Mouse (Mus musculus) embryonic stem cell, embryonic (primary cell): Measurements from ENCODE around the gene Fam50a.

ENCODE experiments used
- CTCF ChIA-PET, 4 experiments: fragments of 300-600 bp in 2 of 4; fragments of 350-600 bp in 2 of 4; sonication (Branson Sonifier 250); formaldehyde crosslinking; loops; one replicate each; lab custom pipeline; 2022; ENCODE audit warnings: inconsistent platforms in 2 of 4; lab: Charles Lee
- POLR2A ChIA-PET, 4 experiments: fragments of 300-600 bp in 2 of 4; fragments of 350-600 bp in 2 of 4; sonication (Branson Sonifier 250); formaldehyde crosslinking; loops; one replicate each; lab custom pipeline; 2022; ENCODE audit warnings: antibody characterized with exemption in 4 of 4, inconsistent platforms in 1 of 4; lab: Charles Lee

Gene Fam50a

DNA sequence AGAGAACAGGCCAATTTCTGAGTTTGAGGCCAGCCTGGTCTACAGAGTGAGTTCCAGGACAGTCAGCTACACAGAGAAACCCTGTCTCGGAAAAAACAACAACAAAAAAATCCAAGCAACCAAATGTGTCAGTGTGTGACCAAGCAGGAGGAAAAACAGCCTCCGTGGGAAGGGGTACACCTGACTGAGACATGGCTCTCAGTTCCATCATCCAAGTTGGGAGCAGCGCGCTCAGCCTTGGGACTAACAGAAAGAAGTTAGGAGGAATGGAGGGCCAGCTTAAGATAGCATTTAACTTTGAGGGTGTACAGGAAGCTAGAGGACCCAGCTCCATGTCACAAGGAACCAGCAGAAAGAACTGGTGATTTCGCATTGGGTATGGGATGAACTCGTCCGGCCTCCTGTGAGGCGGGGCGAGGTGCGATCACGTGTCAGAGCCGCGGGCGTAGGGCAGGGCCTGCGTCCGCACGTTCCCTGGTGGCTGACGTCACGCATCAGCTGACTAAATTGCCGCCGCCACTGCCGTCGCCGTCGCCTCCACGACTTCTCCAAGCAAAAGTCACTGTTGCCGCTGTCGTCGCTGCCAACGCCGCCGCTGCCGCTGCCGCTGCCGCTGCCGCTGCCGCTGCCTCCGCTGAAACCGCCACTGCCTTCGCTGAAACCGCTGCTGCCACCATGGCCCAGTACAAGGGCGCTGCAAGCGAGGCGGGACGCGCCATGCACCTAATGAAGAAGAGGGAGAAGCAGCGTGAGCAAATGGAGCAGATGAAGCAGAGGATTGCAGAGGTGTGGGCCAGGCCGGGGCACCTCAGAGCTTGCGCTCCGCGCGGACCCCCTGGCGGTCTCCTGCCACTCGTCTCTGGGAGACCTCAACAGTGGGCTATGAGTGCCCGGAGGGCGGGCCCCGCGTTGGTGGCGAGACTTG is at the start of gene Fam50a:
Gene Fam50a (plus strand): TSS at position 494 of the 925 bp plus-strand sequence.
- ChIA-PET POLR2A (interaction anchor here (0.6 to 5.0 kb wide), 59 partner anchors 8 to 813 kb away, joined by 3 to 74 read pairs (median 4); partner anchors contain the start of genes Gdi1 (in 3 of the 4), Rpl10 (in 3 of the 4), Atp6ap1 (in 2 of the 4) and Dnase1l1 (in 2 of the 4)), CTCF (interaction anchor here in 2 of 4 experiments (0.7 to 1.7 kb wide), 3 partner anchors 63 to 64 kb away, joined by 3 read pairs; partner anchors contain the start of gene Flna (in 1 of the 2))

DNA sequence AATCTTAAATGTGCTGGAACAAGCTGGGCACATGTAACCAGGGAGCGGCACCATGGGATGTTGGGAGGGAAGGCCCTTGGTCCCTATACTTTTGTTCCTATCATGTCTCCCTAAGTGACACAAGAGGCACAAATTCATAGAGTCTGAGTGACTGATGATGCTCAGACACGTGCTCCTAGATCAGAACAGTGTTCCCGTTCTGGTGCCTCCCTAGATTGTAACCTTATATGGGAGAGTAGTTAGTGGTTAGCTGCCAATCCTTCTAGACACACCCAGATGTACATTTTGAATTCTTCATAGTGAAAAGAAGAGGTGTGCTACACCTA is 43.1 kb upstream of the Fam50a start:
- ChIA-PET CTCF (interaction anchor here in 2 of 4 experiments (0.9 to 3.6 kb wide), 3 partner anchors 20 to 35 kb away, joined by 6 to 19 read pairs (median 6); partner anchors contain the start of genes Flna (in 1 of the 2) and Gdi1 (in 1 of the 2)), POLR2A (interaction anchor here (0.7 to 9.1 kb wide), 96 partner anchors 10 to 1147 kb away, joined by 3 to 306 read pairs (median 10); partner anchors contain the start of genes Dnase1l1 (in 4 of the 4), Taz (in 4 of the 4), Emd (in 3 of the 4) and Fam3a (in 3 of the 4))

DNA sequence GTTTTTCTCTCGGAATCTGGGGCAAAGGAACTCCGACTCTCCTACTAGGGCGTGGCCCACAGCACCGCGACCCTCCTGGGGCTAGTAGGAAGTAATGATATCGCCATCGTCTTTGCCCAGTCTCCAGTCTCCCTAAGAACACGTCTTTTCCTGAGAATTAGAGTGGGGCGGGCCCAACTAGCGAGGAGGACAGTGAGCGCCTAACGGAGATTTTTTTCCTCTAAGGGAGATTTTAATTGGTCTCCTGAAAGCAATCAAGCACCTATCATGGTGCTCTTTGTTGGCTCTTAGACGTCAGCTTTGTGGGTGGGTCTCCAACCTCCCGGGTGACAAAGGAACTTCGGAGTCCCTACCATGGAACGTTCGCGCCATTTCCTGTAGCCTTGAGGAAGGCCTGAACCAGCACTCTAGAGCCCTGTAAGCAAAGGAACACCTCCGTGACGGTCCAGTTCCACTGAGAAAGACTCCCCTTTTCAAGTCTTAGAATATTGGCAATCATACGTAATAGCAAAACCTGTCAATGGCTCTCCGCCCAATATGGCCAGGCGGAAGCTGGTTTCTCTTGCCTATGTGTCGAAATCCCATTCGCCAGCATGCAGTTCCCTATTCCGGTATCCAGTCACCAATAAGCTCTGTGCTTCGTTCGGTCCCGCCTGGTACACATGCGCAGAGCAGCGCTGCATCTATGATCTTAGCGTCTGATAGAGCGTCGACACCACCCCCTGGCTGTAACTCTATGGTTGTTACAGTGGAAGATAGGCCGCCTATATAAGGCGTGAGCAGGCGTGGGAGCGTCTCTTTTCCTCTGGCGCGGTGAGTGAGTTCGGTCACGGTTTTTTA is 42.6 kb upstream of the Fam50a start, which contains the start of gene Rpl10:
Gene Rpl10 (plus strand): TSS at position 751 of the 840 bp plus-strand sequence.
- POLR2A ChIA-PET: interaction anchor here (0.5 to 9.1 kb wide), 182 partner anchors 8 to 1404 kb away, joined by 3 to 306 read pairs (median 5); partner anchors contain the start of genes Dnase1l1 (in 4 of the 4), Taz (in 4 of the 4), Atp6ap1 (in 3 of the 4) and Emd (in 3 of the 4)
- CTCF ChIA-PET: interaction anchor here in 2 of 4 experiments (0.9 to 3.6 kb wide), 4 partner anchors 21 to 97 kb away, joined by 3 to 19 read pairs (median 6); partner anchors contain the start of genes Flna (in 1 of the 2) and Gdi1 (in 1 of the 2)

DNA sequence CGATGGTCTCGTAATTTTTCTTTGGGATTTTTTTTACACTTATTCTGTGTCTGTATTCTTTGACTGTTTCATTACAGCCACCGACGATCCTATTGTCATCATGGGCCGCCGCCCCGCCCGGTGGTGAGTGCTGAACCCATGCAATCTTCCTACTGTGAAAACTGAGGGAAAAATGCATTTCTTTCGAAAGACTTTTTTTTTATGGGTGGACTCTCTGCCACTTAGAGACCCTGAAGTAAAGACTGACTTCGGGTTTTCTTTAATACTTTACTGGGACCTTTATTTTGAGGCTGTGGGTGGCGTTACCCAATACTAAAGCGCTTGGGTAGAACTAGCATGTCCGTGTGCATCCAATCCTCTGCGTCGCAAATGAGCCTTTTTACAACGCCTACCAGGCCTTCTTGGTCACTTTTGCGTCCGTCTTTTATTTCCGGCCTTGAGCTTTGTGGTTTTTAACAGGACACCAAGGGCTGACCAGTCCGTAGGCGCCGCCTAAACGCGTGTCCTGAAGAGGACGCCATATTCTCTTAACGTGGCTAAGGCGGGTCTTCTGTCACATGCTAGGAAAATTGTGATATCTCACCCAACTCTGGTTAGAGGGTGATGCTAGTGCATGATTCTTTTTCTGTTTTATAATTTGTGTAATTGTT is 41.8 kb upstream of the Fam50a start:
- CTCF ChIA-PET: interaction anchor here in 2 of 4 experiments (1.0 to 3.6 kb wide), 3 partner anchors 22 to 96 kb away, joined by 3 to 19 read pairs (median 6); partner anchors contain the start of gene Flna (in 1 of the 2)
- POLR2A ChIA-PET: interaction anchor here (0.6 to 9.1 kb wide), 145 partner anchors 9 to 1403 kb away, joined by 3 to 306 read pairs (median 6); partner anchors contain the start of genes Dnase1l1 (in 4 of the 4), Taz (in 4 of the 4), Atp6ap1 (in 3 of the 4) and Emd (in 3 of the 4)

DNA sequence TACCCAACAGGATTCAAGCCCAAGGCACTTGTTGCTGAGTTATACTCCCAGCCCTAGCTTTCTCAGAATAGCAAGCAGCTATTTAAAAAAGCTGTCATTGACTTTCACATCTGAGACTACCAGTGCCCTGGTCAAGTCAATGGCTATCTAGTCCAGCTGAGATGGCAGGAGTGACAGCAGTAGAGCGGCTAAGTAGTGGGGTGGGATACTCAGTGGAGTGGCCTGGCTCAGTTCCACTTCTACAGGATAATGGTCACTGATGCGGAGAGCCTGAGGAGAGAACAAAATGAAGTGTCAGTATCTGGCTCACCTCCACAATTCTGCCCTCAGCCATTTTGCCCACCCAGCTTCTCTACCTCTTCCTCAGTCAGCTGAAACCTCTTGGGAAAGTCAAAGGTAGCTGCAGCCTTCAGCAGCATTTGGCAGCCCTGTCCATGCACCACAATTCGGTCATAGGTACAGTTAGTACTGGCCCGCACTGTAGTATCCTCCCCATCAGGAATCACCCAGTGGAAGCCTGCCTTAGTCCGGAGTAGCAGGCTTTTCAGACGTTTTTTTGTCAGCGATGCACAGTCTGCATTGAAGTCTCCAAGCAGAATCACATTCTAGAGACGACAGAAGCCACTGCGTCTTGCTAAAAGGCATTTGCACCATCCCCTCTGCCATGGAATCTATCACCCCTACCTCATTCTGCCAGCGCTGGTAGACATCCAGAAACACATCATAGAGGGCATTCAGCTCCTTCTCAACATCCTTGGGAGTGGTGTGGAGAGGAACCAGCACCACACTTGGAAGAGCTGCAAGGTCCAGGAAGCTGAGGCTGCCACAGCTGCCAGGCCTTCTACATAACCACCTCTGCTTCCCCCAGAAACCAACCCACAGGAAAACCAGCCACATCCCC is 39.2 kb upstream of the Fam50a start:
- POLR2A ChIA-PET: interaction anchor here (0.7 to 9.1 kb wide), 48 partner anchors 8 to 348 kb away, joined by 3 to 306 read pairs (median 5); partner anchors contain the start of genes Atp6ap1 (in 3 of the 4), Flna (in 3 of the 4), Slc10a3 (in 3 of the 4) and Taz (in 3 of the 4)
- CTCF ChIA-PET: interaction anchor here in 2 of 4 experiments (0.6 to 1.3 kb wide), 2 partner anchors 24 to 25 kb away, joined by 3 to 6 read pairs; partner anchors contain the start of gene Flna (in 2 of the 2)

DNA sequence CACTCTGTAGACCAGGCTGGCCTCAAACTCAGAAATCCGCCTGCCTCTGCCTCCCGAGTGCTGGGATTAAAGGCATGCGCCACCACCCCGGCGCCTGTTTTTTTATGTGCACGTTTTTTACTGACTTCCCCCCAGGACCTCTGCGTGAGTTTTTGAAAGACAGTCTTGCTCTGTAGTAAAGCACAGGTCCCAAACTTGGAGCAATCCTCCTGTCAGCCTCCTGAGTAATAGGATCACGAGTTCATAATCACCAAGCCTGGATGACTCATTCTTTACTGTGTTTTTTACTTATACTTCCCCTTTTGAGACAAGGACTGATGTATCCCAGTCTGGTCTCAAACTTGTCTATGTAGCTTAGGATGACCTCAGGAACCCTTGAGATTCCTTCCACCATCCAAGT is 34.9 kb upstream of the Fam50a start:
- POLR2A ChIA-PET: interaction anchor here in 1 of 4 experiments (0.6 kb wide), 1 partner anchor 14 kb away, joined by 3 read pairs; no protein-coding TSS in a partner anchor

DNA sequence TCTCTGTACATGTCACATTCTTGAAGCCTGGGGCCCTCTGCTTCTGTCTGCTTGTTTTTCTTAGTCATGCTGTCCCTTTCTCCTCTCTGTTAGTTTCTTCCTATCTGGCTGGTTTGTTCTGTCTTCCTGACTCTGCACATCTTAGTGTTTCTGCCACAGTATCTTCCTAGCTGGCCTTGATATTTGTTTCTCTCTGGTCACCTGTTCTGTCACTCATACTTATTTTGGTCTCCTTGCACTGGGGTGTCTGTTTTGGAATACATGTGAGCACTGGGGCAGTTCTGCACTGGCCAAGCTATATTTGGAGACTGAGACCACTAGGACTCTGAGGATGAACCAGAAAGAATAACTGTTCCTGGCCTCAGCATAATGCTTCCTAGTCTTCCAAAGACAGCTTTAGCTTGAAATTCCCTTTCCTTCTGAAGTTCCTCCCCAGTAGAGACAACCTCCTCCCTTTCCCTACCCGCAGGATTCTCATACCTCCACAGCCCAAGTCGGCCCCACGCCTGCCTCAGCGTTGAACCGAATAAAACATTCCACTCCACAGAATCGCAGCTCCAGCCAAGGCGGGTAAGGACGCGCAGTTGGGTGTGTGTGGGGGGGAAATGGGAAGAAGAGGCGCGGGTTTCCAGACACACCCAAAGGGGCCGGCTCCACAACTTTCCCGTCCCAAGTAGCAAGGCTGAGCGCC is 31.6 kb upstream of the Fam50a start:
- CTCF ChIA-PET: interaction anchor here (0.6 to 1.5 kb wide), 5 partner anchors 21 to 112 kb away, joined by 3 to 5 read pairs (median 4); partner anchors contain the start of genes Flna (in 1 of the 4) and Gdi1 (in 1 of the 4)
- POLR2A ChIA-PET: interaction anchor here (0.6 to 13.0 kb wide), 48 partner anchors 8 to 850 kb away, joined by 3 to 306 read pairs (median 4); partner anchors contain the start of genes Rpl10 (in 4 of the 4), Atp6ap1 (in 3 of the 4), Emd (in 3 of the 4) and Flna (in 3 of the 4)

More for the DNA sequence above, 34.9 kb upstream of the Fam50a start:
- CTCF ChIA-PET: interaction anchor here in 1 of 4 experiments (0.7 kb wide), 1 partner anchor 60 kb away, joined by 5 read pairs; no protein-coding TSS in a partner anchor

DNA sequence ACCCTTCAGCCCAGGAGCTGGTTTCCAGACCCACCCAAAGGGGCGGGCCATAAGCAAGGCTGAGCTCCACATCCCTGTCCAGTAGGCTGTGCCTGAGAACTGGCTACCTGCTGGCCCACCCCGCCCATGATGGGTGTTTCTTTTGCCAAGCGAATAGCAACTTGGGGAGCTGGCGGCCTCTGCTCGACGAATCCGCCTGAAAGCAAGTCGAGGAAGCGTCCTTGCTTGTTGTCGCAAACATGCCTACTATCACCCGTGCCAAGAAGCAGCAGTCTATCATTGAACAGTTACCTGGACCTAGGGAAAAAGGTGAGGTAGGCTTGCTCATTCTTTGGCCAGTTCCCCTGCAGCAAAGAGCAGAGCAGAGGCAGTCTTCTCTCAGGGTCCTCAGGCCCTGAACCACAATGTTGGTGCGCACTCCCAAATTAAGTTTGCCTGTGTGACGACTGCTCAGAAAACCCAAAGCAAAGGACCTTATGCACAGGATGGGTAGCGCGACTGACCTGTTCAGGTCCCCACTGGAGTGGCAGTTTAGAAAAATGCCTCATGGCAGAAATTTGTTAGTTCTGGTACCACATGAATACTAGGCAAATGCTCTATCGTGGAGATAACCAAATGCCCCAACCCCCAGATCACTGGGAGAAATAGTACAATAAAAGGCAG is 31.0 kb upstream of the Fam50a start, which contains the start of the genes Taz and Dnase1l1:
Gene Taz (plus strand): TSS at position 181 of the 663 bp plus-strand sequence.
Gene Dnase1l1 (minus strand): TSS at position 606 of the 663 bp plus-strand sequence.
- POLR2A ChIA-PET: interaction anchor here (0.6 to 13.0 kb wide), 47 partner anchors 8 to 849 kb away, joined by 3 to 306 read pairs (median 5); partner anchors contain the start of genes Rpl10 (in 4 of the 4), Atp6ap1 (in 3 of the 4), Emd (in 3 of the 4) and Flna (in 3 of the 4)
- CTCF ChIA-PET: interaction anchor here (0.6 to 1.5 kb wide), 5 partner anchors 22 to 111 kb away, joined by 3 to 5 read pairs (median 4); partner anchors contain the start of genes Flna (in 1 of the 4) and Gdi1 (in 1 of the 4)

DNA sequence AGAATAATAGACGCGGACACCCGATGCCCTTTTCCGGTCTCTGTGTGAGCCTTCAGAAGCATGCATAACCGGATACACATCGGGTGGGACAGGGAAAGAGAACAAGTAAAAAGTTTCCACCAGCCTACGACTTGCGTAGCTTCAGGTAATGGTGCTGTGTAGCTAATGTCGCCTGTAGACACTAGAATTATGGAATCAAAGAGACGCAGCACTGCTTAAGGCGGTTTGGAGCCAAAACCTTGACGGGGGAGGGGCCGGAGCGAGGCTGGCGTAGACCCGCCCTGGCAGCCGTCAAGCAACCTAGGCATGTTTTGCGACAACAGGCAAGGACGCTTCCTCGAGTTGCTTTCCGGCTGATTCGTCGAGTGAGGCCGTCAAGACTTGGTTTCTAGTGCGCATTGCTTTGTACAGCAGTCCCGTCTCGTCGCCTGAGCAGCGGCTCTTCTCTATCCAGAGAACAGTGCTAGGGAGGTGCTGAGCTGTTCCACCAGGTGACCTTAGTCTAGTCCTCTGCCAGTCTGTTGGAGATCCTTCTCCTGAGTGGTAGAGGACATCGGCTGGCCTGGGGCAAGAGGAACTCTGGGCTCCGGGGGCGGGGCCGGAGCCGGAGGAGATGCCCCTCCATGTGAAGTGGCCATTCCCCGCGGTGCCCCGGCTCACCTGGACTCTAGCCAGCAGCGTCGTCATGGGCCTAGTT is 30.3 kb upstream of the Fam50a start:
- POLR2A ChIA-PET: interaction anchor here (0.5 to 13.0 kb wide), 24 partner anchors 8 to 813 kb away, joined by 3 to 306 read pairs (median 6); partner anchors contain the start of genes Rpl10 (in 4 of the 4), Emd (in 2 of the 4), Fam50a (in 2 of the 4) and Atp6ap1 (in 1 of the 4)

DNA sequence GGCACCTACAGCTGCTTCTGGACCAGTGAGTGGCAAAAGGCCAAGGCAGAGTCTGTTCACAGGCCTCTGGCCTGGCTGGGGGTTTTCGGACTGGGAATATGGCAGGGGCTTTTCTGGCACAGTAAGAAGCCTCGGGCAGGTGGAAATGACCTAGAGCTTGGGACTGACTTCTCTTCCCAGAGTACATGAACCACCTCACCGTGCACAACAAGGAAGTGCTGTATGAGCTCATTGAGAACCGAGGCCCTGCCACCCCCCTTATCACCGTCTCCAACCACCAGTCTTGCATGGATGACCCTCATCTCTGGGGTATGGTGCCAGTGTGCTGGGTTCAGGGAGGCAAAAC is 29.8 kb upstream of the Fam50a start:
- ChIA-PET POLR2A (interaction anchor here in 3 of 4 experiments (0.5 to 13.0 kb wide), 14 partner anchors 12 to 813 kb away, joined by 3 to 306 read pairs (median 12); partner anchors contain the start of genes Rpl10 (in 3 of the 3), Emd (in 2 of the 3), Dkc1 (in 1 of the 3) and Fam50a (in 1 of the 3)), CTCF (interaction anchor here in 1 of 4 experiments (0.6 kb wide), 1 partner anchor 23 kb away, joined by 3 read pairs; no protein-coding TSS in a partner anchor)

More for the DNA sequence above, 30.3 kb upstream of the Fam50a start:
- CTCF ChIA-PET: no interaction called here

DNA sequence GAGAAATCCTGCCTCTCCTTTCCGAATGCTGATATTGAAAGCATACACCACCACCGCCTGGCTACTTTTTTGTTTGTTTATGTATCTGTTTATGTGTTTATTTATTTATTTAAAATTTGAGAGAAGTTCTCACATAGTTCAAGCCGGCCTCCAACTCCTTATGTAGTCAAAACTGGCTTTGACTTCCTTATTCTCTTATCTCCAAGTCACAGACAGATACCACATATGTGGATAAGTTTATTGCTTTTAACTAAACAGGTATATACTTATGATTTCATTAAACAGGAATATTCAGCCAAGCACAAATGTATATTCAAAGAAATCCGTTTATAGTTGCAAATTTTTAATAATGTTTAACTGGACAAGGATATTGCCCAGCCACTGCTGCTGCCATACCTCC is 19.4 kb upstream of the Fam50a start:
- POLR2A ChIA-PET: interaction anchor here in 2 of 4 experiments (0.8 to 1.6 kb wide), 3 partner anchors 20 to 23 kb away, joined by 3 to 4 read pairs (median 3); partner anchors contain the start of gene Rpl10 (in 1 of the 2)
- CTCF ChIA-PET: interaction anchor here in 1 of 4 experiments (0.6 kb wide), 1 partner anchor 56 kb away, joined by 3 read pairs; no protein-coding TSS in a partner anchor

DNA sequence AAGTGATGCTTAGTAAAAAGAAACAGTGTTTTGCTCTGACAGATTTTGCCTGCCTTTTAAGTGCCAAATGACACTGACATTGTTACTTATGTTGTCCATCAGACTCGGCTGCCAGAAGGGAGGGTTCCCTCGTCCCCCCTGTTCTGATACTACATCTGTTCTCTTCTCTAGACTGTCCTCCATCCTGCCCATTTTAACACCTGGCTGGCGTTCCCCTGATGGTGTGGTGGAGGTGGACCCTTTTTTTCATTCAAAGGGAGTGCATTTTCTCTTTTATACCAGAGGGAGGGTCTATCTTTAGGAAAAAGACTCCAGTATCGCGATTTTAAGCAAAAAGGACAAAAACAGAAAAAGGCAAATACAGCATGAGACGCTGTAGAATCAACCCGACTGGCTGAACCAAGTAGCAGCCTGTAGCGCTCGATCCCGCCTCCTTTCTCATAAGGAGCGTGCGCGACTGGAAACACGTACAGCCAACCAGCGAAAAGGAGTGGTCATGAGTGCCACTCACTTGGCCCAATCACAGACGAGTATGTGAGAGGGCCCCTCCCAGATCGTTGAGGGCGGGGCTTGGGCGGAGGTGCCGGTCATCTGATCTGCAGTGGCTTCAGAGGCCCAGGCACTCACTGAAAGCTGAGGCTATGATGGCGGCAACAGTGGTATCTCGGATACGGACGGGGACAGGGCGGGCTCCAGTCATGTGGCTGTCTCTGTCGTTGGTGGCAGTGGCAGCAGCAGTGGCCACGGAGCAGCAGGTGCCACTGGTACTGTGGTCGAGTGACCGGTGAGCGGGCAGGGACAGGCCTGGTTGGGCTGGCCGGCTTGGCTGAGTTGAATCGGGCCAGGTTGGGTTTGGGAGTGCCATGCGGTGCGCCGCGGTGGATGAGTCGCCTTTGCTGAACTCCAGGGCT is 16.0 kb upstream of the Fam50a start, which contains the start of gene Atp6ap1:
Gene Atp6ap1 (plus strand): TSS at position 560 of the 911 bp plus-strand sequence.
- ChIA-PET POLR2A (interaction anchor here in 3 of 4 experiments (0.7 to 3.4 kb wide), 28 partner anchors 8 to 375 kb away, joined by 3 to 38 read pairs (median 4); partner anchors contain the start of genes Rpl10 (in 3 of the 3), Taz (in 3 of the 3), Fam50a (in 2 of the 3) and Arhgap4 (in 1 of the 3)), CTCF (interaction anchor here in 1 of 4 experiments (0.6 kb wide), 1 partner anchor 47 kb away, joined by 4 read pairs; no protein-coding TSS in a partner anchor)
